In the genomic region with DNA sequence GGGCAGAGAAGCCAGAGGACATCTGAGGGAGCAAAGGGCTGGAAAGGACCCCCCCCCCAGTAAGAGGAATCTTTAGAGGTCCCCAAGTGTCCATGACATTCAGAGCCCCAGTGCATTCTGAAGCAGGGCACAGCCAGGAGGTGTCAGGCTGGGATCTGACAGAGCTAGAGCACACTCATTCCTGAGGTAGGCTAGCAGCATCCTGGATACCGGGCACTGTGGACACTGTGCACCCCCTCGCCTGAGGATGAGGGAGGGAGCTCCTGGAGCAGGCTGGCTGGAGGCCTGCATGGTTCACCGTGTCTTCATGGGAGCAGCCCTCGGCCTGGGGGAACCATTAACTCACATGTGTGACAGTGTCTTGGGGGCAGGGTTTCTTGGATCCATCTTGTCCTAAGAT, we compare ENCODE assay signal across 16 mouse cellular contexts.
"Had no signal": no experiment of that assay in that cellular context is flagged by ENCODE, and none has a peak within 500 bp of the region (broad histone marks: within the 10 kb centered on the region; RNA-seq: fewer than 3 reads in every experiment).

No protein-coding gene starts in this region.

- H3K27ac ChIP-seq: liver, embryonic 14.5 days; lung, embryonic 15.5 days; midbrain, embryonic 10.5 days; midbrain, embryonic 12.5 days; midbrain, embryonic 15.5 days; neural tube, embryonic 12.5 days; stomach, embryonic 15.5 days; stomach, postnatal 0 days had no signal

- H3K4me1 ChIP-seq: lung, embryonic 15.5 days; stomach, embryonic 15.5 days had no signal

- H3K27me3 ChIP-seq: midbrain, embryonic 15.5 days; neural tube, embryonic 12.5 days; stomach, embryonic 15.5 days had no signal

- H3K9ac ChIP-seq: liver, embryonic 14.5 days; lung, embryonic 15.5 days; midbrain, embryonic 12.5 days; midbrain, embryonic 15.5 days; neural tube, embryonic 12.5 days; stomach, embryonic 15.5 days had no signal

- ATAC-seq: midbrain, embryonic 15.5 days had no signal

- H3K36me3 ChIP-seq: lung, embryonic 15.5 days; midbrain, embryonic 10.5 days; midbrain, embryonic 12.5 days; midbrain, embryonic 15.5 days; neural tube, embryonic 12.5 days; stomach, embryonic 15.5 days had no signal

- H3K4me3 ChIP-seq: lung, embryonic 15.5 days; midbrain, embryonic 10.5 days; midbrain, embryonic 12.5 days; midbrain, embryonic 15.5 days; myocyte; neural tube, embryonic 12.5 days; stomach, embryonic 15.5 days had no signal

- DNase-seq: lung, adult 2 months; lung, postnatal 10 days; lung, postnatal 4 days; right cerebral cortex, postnatal 14 days; thymus, adult 2 months; thymus, postnatal 25 days; thymus, postnatal 4 days had no signal

- H3K4me2 ChIP-seq: lung, embryonic 15.5 days; midbrain, embryonic 12.5 days; midbrain, embryonic 15.5 days; neural tube, embryonic 12.5 days; stomach, embryonic 15.5 days had no signal

- H3K9me3 ChIP-seq: lung, embryonic 15.5 days; midbrain, embryonic 10.5 days; midbrain, embryonic 12.5 days; midbrain, embryonic 15.5 days; neural tube, embryonic 12.5 days; stomach, embryonic 15.5 days had no signal
